Mouse (Mus musculus) midbrain, postnatal 0 days (tissue): ENCODE results near the gene Avpr2. TPM values are rescaled to one million over a fixed set of nuclear protein-coding genes. Genes with fewer than 3 reads are reported as not detected.

Source experiments
- ATAC-seq: fragments of 200-750 bp; cut with Nextera tagmentation; 2 replicates; pipeline ENCODE4 v1.8.0; 2017; ENCODE audit warnings: moderate number of reproducible peaks, mild to moderate bottlenecking, moderate TSS enrichment, moderate library complexity; ENCODE audit not compliant: low FRiP score
- DNase-seq: peaks from one replicate; pipeline ENCODE4 v3.0.0-alpha.2; 2015; ENCODE audit warnings: low spot score
- H3K27ac ChIP-seq: fragments of 300-500 bp; sonication (generic); 2 replicates; pipeline ENCODE4 v1.5.1; 2014; ENCODE audit warnings: low read depth, mild to moderate bottlenecking, low read length, mixed read lengths
- H3K27me3 ChIP-seq: fragments of 300-500 bp; sonication (generic); 2 replicates; pipeline ENCODE4 v1.6.1; 2014; ENCODE audit warnings: low read length, control low read depth, mixed read lengths; ENCODE audit not compliant: insufficient read depth
- H3K36me3 ChIP-seq: fragments of 300-500 bp; sonication (generic); 2 replicates; pipeline ENCODE4 v1.6.1; 2014; ENCODE audit warnings: low read length, control low read depth, mixed read lengths; ENCODE audit not compliant: insufficient read depth
- H3K4me1 ChIP-seq: fragments of 300-500 bp; sonication (generic); 2 replicates; pipeline ENCODE4 v1.6.1; 2014; ENCODE audit warnings: mild to moderate bottlenecking, control low read depth, antibody characterized with exemption, low read length, mixed read lengths; ENCODE audit not compliant: insufficient read depth
- H3K4me2 ChIP-seq: fragments of 300-500 bp; sonication (generic); 2 replicates; pipeline ENCODE4 v1.6.1; 2014; ENCODE audit warnings: low read depth, mild to moderate bottlenecking, low read length, mixed read lengths; ENCODE audit not compliant: poor library complexity, severe bottlenecking
- H3K4me3 ChIP-seq: fragments of 300-500 bp; sonication (generic); 2 replicates; pipeline ENCODE4 v1.5.1; 2014; ENCODE audit warnings: low read depth, mild to moderate bottlenecking, low read length, moderate library complexity
- H3K9ac ChIP-seq: fragments of 300-500 bp; sonication (generic); replicated peaks from 2 replicates; pipeline ENCODE4 v1.6.1; 2014; ENCODE audit warnings: mild to moderate bottlenecking, low read length, moderate library complexity, mixed read lengths; ENCODE audit not compliant: poor library complexity, severe bottlenecking
- H3K9me3 ChIP-seq: fragments of 300-500 bp; sonication (generic); 2 replicates; pipeline ENCODE4 v1.6.1; 2016; ENCODE audit warnings: low read length, control low read depth
- CTCF ChIP-seq: IDR thresholded peaks from 2 replicates; pipeline ENCODE4 v1.5.1; 2016; ENCODE audit warnings: antibody characterized with exemption, mild to moderate bottlenecking
- WGBS: fragments of 180-500 bp; shearing (Covaris S2); extraction: QIAGEN DNeasy Blood & Tissue Kit; methylation state at CpG from one replicate; pipeline ENCODE4 v1.1.7; 2014; 5-methylcytosine and 5-hydroxymethylcytosine counted together
- polyA plus RNA-seq: library from polyadenylated mRNA; unstranded; fragments of >200 nt; fragmentation: Nextera tagmentation; extraction: Ambion mirVana; gene quantifications from 2 replicates; pipeline ENCODE4 v1.2.1, GENCODE M21; 2015
- total RNA-seq: library from RNA; depleted of rRNA; stranded (reverse); fragments of >200 nt; gene quantifications from 2 replicates; pipeline ENCODE4 v1.2.3, GENCODE M21; 2014

The Avpr2 gene
- total and polyA plus RNA-seq, 2 experiments from 2014 or later, result not detected

DNA sequence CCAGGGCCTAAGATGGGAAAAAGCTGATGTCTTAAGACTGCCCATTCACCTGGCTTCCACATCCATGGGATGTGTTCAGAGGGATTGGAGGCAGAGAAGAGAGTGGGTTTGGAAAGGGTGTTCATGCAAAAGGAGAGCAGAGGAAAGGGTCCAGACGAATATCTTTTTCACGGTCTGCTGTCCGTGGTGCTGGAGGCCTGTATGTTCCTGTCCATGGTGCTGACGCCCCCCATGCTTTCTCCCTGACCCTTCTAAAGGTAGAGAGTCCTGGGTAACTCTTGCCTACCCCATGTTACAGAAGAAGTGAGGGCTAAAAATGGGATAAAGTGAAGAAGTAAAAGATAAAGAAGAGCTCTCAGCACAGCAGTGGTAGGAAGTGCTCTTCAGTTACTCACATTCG lies 22.6 kb upstream of the Avpr2 start:
- DNase-seq, result no peak
- Histone ChIP-seq H3K27me3 (no peaks in the 10 kb centered on the region), H3K27ac (no peak overlapping the region), H3K4me3 (no peak overlapping the region), H3K4me2 (no peak overlapping the region), H3K9me3 (no peaks in the 10 kb centered on the region), H3K4me1 (no peaks in the 10 kb centered on the region), H3K9ac (no peak overlapping the region), H3K36me3 (no peaks in the 10 kb centered on the region)
- no peak for TF ChIP-seq CTCF
- ATAC-seq, result no peak
- 20% methylated on average over 5 of the region's 5 CpGs for WGBS

DNA sequence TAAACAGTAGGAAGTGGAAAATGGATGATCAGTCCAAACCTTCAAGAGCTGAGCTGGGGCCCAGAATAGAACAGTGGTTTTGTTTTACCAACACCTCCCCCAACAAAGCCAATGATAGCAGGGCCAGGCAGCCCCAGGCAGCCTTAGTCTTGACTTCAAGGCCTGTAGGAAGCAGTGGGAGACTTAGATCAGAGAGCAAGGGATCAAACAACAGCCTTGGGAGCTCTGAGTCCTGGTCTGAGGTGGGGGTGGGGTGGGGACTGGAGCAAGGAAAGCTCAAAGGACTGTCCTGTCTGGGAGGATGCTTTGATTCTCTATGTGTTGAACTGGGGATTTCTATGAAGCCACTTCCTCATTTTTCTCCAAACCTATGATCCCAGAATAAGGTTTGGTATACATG lies 20.4 kb upstream of the Avpr2 start:
- Histone ChIP-seq H3K9me3 (no peaks in the 10 kb centered on the region), H3K36me3 (no peaks in the 10 kb centered on the region), H3K9ac (no peak overlapping the region), H3K27ac (no peak overlapping the region), H3K4me2 (no peak overlapping the region), H3K4me1 (no peaks in the 10 kb centered on the region; the same call in 1 of the 2 replicates), H3K27me3 (no peaks in the 10 kb centered on the region), H3K4me3 (no peak overlapping the region)
- DNase-seq (no peak), ATAC-seq (no peak)
- no peak for TF ChIP-seq CTCF

DNA sequence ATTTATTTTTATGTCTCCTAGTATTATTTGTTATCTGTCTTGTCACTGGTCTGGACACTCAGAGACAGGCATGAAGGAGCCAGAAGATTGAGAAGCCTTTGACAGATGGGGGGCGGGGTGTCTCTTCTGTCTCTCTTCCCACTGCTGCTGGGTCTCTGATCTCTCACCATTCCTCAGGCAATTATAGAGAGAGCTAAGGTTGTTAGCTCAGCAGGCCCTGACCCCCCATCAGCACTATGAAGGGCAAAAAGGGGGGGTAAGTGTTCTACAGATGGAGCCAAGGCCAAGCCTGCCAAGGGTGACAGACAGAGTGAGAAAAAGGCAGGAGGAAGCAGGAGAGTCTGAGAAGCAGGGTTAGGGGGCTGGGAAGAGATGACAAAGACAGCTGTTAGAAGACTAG lies 19.9 kb upstream of the Avpr2 start:
- Histone ChIP-seq H3K4me1 (no peaks in the 10 kb centered on the region; the same call in 1 of the 2 replicates), H3K4me2 (no peak overlapping the region), H3K36me3 (no peaks in the 10 kb centered on the region), H3K9ac (no peak overlapping the region), H3K4me3 (no peak overlapping the region), H3K27me3 (no peaks in the 10 kb centered on the region), H3K9me3 (no peaks in the 10 kb centered on the region), H3K27ac (no peak overlapping the region)
- 76% methylated on average over 1 of the region's 1 CpGs for WGBS
- no peak for TF ChIP-seq CTCF
- peak; percentile 16 for DNase-seq
- no peak for ATAC-seq

DNA sequence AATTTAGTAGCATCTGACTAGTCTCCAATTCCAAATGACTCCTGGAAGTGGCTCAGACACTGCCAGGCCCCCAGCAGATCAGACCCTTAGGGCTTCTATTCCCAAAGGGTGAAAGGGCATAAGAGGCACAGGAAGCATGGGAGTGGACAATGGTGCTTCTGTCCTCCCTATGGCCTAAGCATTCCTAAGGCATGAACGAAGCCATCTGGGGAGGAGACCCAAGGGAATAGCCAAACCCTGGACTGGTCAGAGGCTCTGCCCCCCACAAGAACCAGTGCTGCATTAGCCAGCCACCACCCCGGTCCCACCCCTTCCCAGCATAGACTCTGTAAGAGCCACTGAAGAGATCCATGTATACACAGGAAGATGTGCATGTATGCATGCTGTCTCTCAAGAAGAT lies 16.0 kb upstream of the Avpr2 start:
- Histone ChIP-seq H3K9me3 (no peaks in the 10 kb centered on the region), H3K27ac (no peak overlapping the region), H3K4me1 (no peaks in the 10 kb centered on the region; the same call in 1 of the 2 replicates), H3K4me2 (peak overlapping the region; percentile 36), H3K4me3 (0 out of 2 replicates have a peak overlapping the region, but pooled peaks have one; percentile 5), H3K36me3 (no peaks in the 10 kb centered on the region), H3K27me3 (no peaks in the 10 kb centered on the region), H3K9ac (no peak overlapping the region)
- 64% methylated on average over 2 of the region's 2 CpGs for WGBS
- no peak for DNase-seq
- no peak for TF ChIP-seq CTCF
- ATAC-seq, result no peak

DNA sequence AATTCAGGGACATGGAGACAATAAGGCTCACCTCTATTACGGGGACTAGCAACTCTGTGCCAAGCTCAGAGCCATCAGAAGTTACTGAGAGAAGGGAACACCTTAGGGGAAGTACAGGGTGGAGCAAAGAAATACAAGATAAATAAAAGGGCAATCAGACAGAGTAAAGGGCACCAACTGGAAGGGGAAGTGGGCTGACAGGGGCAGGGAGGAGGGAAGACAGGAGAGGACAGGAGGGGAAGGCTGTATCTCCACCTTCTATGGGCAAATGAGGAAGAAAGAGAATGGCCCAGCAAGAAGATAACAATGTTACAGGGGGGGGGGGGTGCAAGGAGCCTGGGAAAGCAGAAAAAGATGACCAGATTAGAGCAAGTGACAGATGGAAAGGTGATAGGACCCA lies 14.9 kb upstream of the Avpr2 start:
- Histone ChIP-seq H3K27me3 (no peaks in the 10 kb centered on the region), H3K27ac (no peak overlapping the region), H3K9ac (no peak overlapping the region), H3K4me3 (peak overlapping the region; percentile 6), H3K36me3 (no peaks in the 10 kb centered on the region), H3K9me3 (no peaks in the 10 kb centered on the region), H3K4me2 (peak overlapping the region; percentile 36), H3K4me1 (no peaks in the 10 kb centered on the region; the same call in 1 of the 2 replicates)
- ATAC-seq, result no peak
- no peak for TF ChIP-seq CTCF
- no peak for DNase-seq
- WGBS, result 84% methylated on average over 1 of the region's 1 CpGs

DNA sequence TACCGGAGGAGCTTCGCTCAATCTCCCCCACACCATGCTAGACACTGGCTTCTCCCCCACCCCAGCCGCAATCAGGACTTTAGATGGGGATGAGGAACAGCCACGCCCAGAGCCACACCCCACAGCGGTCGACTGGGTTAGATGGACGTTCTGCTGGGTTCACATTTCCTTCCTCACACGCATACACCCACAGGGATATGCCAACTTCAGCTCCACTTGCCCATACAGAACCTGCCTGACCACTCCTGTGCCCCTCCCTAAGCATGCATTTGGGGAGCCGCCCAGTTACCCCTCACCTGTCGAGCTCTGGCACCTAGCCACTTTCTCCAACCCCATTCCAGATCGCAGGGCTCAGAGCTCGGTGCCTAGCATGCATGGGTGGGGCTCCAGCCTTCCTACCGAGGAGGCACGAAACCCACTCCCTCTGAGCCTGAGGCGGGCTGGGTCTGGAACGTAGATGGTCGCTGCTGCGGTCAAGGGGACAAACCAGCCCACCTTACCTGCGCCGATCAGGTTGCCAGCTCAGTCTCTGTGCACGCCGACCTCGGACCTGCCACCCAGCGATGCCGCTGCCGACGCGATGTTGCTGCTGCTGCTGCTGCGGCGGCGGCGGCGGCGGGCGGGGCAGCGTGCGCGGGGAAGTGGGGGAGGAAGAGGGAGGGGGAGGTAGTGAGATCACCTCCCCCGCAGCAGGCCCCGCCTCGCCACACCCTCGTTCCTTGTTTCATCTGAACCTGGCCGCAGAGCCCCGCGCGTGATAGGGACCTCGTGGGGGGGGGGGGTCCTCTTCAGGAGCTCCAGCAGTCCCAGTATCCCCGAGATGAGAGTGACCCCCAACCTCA lies 11.5 kb upstream of the Avpr2 start:
- WGBS, result 19% methylated on average over 24 of the region's 48 CpGs
- Histone ChIP-seq H3K27me3 (no peaks in the 10 kb centered on the region), H3K9me3 (no peaks in the 10 kb centered on the region), H3K36me3 (no peaks in the 10 kb centered on the region), H3K4me2 (peak overlapping the region; percentile 57), H3K9ac (peak overlapping the region; percentile 63), H3K4me1 (no peaks in the 10 kb centered on the region; the same call in 1 of the 2 replicates), H3K27ac (peak overlapping the region; percentile 65), H3K4me3 (peak overlapping the region; percentile 53)
- TF ChIP-seq CTCF, result no peak
- ATAC-seq (peak; percentile 57), DNase-seq (peak; percentile 53)
